Mouse (Mus musculus) gastrocnemius, postnatal 36 days (tissue): ENCODE data around the gene Plagl1. TPM values are rescaled to one million over a fixed set of nuclear protein-coding genes. Genes with fewer than 3 reads are reported as not detected.
A peak's percentile ranks its signal among the peaks of the same experiment; 100 is the strongest.

Experiments used
- DNase-seq, 2 experiments: peaks; one replicate each; pipeline ENCODE4 v3.0.0; 2022
- intact Hi-C: fragments of 180-260 bp; cut with DNase I; formaldehyde crosslinking; loops from one replicate; pipeline ENCODE4 v1.15.1; 2025
- total RNA-seq, 2 experiments: library from RNA; stranded (reverse); gene quantifications; 2 replicates each; pipeline ENCODE4 v1.2.3; 2021

Plagl1 gene
- total RNA-seq, 2 experiments from 2014 or later: 3.3 to 4.3 TPM

DNA sequence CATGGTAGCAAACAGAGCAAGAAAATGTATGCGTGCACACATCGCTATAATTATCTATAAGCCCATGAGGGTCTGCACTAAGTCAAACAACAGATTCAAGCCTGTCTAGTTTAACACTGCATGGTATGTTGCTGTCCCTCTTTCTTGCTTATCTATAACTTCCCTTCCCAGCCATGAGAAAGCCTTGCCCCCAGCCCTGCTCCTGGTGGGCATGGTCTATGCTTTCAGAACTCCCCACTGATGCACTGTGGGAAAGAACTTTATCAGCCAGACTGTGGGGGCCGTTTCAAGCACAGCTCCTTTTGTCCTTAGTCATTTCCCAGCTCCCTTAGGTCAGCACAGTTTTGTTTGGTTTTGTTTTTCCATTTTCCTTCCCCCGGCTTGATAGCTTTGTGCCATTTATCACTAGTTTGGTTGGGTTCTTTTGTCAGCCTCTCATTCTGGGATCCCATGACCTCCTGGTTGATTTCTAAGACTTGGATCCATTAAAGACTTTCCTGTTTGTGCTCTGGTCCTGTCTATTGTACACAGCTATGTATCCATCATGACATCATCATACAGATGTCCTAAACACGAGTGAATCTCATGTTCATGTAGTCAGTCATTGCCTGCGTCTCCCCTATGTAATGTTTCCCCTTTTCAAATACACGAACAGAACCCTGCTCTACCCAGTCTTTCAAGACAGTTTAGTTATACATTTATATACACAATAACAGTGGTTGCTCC, 16.7 kb downstream of the Plagl1 start:
- no peak for DNase-seq
- intact Hi-C loops: no loop called here

DNA sequence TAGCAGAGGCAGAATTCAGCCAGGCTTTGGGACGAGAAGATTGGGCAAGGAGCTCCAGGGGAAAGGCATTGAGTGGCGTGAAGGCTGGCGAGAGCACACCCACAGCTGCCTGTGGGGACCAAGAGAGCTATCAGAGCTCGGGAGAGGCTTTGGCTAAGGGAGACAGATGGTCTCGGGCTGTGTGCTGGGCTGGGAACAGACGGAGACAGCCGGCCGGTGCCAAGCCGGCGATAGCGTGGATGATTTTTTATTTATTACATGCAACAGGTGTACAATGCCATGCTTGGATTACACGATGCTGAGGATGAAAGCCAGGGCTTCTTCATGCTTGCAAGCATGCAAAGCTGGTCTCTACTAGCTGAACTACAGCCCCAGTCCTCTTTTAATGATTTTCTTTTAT, 22.2 kb downstream of the Plagl1 start:
- no peak for DNase-seq

DNA sequence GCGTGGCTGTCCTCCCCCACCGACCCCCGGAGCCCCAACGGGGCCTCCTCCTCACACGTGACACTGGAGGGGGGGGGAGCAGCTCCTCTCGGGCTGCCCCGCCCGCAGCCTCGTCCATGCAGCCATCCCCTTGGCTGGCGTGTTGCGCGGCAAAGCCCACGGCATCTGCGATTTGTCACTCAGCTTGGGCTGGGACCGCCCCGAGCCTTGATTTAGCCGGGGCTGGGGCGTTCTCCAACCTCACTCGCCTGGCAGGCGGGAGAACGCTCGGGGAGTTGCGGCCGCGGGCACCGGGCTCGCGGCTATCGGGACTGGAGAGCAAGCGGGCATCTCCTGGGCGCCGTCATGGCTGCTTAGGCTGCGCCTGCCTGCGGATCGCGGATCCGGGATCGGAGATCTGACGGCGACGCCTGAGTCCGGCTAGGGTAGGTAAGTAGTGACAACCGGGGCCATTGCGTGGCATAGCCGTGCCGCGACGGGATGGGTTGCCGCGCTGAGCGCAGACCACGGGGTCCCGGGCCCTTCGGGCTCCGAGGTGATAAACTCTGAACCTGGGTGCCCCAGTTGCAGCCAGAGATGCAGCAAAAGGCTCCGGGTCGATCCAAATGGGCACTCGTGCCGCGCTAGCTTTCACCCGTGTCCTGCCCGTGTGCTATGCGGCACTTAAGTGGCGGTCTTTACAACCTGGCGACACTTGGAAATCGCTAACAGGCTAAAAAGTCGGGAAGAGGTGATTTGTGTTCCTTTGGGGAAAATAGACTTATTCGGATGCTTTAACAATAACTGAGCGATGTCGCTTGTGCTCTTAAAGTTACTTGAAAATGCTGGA, 30.5 kb downstream of the Plagl1 start:
- DNase-seq: peak; percentile 52 to 59
- intact Hi-C loops: no loop called here

More for the DNA sequence above, 22.2 kb downstream of the Plagl1 start:
- intact Hi-C loops: no loop called here

DNA sequence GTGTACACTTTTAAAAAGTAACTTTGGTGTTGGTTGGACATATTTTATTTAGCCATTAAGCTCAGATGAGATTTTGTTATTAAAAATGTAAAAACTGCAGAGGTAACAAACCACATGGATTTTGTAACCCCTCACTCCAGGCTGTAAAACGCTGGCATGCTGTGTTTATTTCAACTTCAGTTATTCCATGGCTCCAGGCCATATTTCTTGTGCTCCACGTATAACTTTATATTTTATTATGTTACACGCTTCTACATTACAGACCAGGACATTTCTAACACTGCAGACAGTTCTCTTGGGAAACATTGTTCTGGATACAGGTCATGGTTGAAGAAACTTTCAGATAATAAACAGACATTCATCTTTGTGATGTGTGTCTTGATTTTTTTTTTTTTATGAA, 32.7 kb downstream of the Plagl1 start:
- DNase-seq: no peak
- intact Hi-C loops: no loop called here

DNA sequence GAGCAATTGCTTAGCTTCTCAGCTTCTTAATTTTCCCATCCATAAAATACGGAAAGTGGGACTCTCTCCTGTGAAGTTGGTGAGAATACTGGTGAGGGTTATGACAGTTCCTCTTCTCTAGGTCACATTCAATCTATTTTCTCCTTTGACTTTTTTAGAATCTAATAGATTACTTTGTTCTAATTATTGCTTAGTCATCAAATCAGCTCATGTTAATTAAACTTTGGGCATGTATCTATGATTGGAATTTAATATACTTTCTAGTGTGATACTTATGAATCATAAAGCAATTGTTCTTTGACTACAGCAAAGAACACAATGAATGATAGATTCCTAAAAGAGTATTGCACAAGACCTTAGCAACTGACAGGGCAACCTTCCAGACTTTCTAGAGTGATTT, 38.6 kb downstream of the Plagl1 start:
- intact Hi-C loops: no loop called here

DNA sequence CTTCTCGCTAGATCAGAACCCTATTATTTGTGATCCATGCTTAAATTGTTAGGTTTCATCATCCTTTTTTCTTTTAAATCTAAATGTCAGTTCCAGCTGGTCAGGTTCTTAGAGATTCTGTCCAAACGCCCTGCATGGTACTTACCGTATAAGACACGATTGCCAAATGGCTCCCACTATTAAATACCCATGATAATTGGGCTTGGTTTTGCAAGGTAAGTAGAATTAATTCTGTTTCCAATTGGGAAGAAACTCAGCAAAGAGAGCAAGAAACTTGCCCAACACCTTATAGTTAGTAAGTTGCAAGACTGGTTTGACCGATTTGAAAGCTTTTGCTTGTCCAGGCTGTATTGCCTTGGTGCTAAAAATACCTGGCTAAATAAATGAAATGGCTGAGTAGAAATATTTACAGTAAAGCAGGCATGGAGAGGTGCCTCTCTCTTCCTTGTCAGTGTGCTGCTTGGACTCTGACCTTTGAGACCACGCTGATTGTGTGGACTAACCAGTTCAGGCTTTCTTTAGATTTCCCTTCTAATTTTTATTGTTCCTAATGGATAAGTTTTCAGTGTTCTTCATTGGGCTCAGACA, 39.9 kb downstream of the Plagl1 start:
- DNase-seq: no peak
- intact Hi-C loops: no loop called here

More for the DNA sequence above, 38.6 kb downstream of the Plagl1 start:
- DNase-seq: no peak

DNA sequence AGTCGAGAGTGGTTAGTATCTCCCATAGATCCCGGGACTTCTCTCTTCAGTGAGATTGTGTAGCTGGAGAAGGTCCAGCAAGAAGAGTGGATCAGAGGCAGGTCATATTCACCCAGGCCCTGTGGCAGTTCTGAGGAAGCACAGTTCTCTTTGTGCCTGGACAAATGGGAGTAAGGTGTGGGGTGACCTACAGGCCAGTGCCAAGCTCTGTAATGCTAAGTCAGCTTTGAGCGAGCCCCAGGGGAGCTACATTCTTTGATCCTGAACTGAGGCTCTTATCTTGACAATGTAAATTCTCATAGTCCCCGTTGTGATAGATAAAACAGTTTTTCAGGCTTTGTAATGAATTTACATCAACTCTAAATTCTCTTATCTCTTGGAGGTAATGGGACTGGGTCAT, 42.1 kb downstream of the Plagl1 start:
- DNase-seq: no peak
- intact Hi-C loops: no loop called here

DNA sequence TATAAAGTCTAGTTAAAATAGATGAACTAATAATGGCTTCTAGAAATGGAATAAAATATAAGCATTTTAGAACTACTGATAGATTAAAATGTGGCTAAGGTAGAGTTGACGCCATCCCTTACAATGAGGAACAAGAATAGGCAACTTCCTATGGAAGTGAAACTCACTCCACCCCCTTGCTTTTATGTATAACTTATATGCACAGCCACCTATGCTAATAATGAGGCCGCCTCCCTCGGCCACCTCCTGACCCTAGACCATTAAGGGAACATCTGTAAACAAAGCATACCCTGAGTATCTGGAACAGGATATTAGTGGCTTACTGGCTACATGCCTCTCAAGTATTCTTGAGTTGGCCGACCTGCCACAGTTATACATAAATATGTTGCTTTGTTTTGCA, 43.5 kb downstream of the Plagl1 start:
- no peak for DNase-seq
- intact Hi-C loops: no loop called here

DNA sequence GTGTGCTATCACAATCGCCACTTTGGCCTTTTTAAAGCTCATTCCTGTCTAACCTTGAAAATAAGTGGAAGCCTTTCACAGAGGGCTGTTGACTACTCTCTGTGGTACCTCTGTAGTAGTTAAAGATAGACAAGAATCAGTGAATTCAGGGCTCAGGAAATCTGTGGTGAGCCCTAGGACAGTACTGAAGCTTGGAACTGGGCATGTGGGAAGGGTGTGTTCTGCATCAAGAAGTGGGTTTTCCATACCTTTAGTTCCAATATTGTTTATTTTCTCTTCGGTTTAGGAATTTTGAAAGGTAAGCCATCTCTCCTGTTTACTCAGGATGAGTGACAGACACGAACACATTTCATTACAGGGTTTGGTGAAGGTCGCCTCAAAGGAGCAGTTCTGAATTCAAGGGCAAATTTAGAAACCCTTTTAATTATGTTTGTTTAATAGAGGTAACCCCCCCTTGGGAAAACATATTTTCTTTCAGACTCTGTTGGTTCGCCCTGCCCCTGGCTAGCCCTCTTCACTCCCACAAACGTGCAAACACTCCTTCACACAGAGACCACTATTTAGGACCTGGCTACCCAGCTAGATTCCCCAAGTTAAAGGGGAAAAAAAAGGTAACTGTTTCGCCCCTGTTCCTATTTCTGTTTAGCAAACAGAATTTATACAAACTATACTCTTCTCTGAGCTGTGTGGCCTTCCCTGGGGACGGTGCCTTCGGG, 46.8 kb downstream of the Plagl1 start:
- intact Hi-C loops: no loop called here

DNA sequence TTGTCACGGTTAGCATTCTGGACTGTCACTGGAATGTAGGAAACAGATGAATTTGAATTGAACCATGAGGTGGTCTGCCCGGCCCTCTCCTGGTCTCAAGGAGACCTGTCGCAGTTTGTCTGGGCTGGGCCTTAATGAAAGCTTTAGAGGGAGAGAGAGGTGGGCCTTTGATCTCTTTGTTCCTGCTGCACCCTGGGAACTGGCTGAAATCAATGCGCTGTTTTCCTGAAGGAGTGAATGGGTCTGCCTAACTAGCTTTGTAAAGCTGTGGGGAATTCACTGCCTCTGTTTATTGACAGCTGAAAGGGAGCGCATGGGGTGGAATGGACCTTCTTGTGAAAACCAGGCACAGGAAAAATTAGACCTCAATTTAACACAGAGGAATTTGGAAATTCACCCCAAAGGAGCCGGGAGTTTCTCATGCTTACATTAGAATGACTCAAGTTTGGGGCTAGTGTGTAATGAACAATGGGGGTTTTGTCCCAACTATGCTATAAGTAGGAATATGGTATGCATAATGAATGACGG, 47.8 kb downstream of the Plagl1 start:
- intact Hi-C loops: no loop called here
- no peak for DNase-seq

More for the DNA sequence above, 46.8 kb downstream of the Plagl1 start:
- DNase-seq: no peak

DNA sequence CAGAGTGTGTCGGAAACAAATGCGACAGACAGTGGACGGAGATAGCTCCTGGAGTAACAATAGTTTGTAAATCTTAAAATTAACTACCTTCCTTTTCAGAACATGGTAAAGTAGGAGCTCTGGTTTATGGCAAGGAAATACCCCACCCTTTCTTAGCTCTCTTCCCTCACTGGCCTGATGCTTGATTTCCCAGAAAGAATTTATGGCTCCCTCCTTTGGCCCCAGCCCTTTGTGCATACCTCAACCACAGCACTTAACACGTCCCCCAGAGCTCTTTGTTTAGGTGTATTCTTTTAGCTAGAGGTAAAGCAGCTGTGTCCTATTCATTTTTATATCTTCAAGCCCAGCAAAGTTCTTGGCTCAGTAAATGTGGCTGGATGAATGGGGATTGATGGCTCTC, 48.5 kb downstream of the Plagl1 start:
- DNase-seq: no peak
- intact Hi-C loops: no loop called here

DNA sequence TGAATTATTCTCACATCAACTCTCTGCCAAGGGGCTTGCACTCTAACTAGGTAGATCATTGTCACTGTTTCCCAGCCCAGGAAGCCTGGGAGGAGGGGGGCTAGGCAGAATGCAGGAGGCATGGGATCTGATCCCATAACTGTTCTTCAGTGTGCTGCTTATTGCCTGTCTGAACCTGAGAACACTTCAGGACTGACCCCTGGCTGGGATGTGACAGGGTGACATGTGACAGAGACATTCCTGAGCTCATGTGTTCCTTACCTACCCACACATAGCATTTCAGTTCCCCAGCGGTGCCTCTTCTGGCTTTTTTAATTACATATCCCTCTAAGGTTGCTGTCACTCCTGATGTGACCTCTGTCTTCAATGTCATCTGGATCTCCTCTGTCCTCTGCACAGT, 49.5 kb downstream of the Plagl1 start:
- intact Hi-C loops: no loop called here

DNA sequence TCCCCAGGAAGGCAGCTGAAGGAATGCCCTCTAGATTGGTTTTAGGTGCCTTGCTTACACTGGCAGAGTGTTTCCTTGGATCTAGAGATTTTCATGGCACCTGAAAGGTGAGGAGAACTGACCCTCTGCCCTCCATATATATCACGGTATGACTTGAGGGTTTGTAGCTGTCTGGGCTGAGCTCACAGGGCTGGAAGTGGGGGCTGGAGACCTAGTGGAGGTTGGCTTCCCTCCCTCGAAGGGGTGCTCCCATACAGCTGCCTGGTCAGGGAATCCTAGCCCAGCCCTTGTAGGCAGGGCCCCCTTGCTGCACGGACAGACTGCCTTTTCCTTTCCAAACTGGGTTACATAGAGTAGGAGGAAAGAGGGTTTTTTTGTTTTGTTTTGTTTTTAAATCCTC, 52.5 kb downstream of the Plagl1 start:
- intact Hi-C loops: no loop called here
- no peak for DNase-seq

More for the DNA sequence above, 49.5 kb downstream of the Plagl1 start:
- DNase-seq: no peak

DNA sequence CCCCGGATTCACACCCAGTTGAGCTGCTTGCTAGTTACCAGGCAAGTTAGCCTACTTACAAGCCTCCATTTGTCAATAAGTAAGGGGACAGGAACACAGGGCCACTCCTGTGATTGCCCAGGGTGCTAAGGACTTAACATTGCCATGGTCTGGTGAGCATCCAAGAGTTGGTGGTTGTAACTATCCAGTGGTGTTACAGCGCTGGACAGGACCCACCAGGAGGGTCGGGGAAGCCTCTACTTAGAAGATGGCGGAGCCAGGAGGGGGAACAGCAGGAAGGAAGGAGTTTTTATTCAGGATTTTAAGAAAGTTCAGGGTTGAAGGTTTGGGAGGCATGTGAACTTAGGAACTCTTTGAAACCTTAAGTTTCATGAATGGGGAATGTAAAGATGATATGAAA, 53.3 kb downstream of the Plagl1 start:
- no peak for DNase-seq
- intact Hi-C loops: no loop called here

DNA sequence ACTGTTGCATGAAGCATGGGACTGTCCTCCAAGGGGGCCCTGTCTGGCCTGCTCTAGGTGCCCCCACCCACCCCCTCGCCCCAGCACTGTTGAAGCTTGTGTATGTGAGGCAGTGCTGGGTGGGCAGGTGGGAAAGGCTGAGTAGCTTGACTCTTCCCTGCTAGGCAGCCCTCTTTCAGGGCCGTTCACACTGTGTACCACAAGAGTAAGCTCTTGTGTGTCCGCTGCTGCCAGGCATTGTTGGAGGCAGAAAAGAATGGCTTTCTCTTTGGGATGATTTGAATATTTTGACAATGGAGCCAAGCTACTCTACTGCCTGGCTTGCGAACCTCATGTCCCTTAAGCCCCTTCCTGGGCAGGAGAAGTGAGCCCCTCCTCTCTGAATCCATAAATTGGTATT, 54.7 kb downstream of the Plagl1 start:
- intact Hi-C loops: no loop called here
- no peak for DNase-seq

DNA sequence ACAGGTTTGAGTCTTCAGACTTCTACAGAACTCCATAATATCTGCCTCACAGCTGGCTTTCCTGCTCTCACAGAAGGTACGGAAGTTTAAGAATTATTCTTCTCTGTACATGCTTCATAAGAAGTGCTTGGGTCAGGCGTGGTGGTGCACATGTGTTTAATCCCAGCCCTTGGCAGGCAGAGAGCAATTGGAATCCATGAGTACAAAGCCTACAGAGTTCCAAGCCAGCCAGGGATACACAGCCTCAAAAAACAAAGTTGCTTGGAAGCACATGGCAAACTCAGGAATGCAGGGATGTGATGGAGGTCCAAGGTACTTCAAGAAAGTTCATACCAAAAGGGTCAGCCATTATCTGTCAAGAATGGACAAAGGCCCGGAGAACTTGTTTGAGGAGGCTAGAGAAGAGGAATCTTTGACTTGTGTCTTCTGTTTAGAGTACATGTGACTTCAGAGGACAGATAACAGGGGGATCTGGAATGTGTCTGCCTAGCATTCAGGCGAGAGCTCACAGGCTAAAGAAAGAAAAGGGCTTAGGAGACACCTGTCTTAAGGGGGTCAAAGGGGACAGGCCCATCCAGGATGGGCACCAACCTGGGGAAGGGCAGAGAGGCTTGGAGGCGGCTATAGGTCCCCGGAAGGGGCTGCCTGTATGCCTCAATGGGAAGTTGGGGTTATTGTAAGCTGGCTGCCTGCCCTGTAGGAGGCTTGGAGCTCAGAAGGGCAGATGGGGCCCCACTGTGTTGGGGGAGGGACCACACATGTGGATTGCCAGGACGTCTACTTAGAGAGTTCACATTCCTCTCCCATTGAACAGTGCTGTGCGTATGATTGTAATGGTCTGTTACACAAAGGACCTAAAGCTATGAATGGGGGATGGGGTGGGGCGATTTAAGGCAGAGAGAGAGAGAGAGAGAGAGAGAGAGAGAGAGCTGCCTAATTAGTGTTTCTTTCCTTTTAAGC, 56.7 kb downstream of the Plagl1 start:
- no peak for DNase-seq
- intact Hi-C loops: no loop called here

DNA sequence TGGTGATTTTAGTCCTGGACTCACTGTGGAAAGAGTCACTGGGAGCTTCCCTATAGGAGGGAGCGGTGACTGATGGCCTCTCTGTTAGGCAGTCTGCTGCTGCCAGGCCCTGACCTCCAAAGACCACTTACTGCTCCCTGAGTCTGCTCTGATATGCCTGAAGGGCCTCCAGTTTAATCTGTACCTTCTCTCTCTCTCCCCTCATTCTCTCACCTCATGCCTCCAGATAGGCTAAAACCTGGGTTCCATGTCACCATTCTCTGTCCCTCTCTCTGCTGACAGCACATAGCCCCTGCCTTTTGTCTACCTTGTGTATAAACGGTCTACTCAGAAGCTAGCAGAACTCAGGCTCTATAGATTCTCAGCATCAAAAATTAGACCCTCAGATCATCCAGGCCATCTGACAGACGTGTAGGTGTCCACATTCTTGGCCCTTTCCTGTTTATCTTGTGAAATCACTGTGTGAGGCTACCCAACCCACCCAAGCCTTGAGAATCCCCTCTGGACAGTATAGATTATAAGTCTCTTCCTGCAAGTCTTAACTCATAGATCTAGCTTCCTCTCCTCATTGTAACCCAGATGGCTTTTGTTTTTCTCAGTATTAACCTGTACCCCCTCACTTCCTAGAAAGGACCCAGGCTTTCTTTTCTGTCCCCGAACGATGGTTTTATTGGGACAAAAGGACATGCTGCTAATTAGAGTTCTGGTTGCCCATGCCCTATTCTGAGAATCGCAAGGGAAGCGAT, 57.9 kb downstream of the Plagl1 start:
- intact Hi-C loops: no loop called here
- no peak for DNase-seq

DNA sequence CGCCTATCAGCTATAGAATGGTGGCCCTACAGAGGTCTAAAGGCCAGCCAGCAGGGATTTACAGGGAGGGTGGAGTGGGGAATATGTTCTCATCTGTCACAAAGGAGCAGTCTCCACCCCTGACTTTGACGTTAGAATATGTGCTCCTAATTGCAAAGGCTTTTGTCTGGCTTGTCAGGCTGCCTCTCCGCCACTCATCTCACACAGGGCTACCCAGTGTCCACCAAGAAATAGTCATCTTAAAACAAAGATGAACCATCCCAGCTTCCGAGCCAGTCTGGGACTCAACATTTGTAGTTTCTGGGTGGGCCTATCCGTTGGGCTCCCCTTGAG, 58.4 kb downstream of the Plagl1 start:
- intact Hi-C loops: no loop called here
- no peak for DNase-seq

DNA sequence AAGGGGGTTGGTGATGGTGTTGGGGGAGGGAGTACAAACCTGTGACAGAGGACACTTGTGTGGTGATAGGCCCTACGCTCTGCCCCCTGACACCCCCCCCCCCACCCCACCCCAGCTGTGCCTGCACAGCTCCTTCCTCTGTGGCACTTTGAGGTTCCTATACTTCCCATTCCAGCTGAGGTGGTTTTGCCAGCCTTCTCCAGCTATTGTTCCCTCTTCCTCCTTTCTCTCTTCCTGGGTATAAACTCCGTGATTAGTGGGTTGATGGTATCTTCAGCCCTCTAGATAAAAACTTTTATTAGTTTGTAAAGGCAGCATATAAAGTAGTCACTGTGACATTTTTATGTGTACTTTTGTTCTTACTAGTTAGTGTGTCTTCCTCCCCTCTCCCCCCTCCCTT, 59.0 kb downstream of the Plagl1 start:
- DNase-seq: no peak
- intact Hi-C loops: no loop called here
